Mouse (Mus musculus): ENCODE results near the gene Tap1.

The Tap1 gene

DNA sequence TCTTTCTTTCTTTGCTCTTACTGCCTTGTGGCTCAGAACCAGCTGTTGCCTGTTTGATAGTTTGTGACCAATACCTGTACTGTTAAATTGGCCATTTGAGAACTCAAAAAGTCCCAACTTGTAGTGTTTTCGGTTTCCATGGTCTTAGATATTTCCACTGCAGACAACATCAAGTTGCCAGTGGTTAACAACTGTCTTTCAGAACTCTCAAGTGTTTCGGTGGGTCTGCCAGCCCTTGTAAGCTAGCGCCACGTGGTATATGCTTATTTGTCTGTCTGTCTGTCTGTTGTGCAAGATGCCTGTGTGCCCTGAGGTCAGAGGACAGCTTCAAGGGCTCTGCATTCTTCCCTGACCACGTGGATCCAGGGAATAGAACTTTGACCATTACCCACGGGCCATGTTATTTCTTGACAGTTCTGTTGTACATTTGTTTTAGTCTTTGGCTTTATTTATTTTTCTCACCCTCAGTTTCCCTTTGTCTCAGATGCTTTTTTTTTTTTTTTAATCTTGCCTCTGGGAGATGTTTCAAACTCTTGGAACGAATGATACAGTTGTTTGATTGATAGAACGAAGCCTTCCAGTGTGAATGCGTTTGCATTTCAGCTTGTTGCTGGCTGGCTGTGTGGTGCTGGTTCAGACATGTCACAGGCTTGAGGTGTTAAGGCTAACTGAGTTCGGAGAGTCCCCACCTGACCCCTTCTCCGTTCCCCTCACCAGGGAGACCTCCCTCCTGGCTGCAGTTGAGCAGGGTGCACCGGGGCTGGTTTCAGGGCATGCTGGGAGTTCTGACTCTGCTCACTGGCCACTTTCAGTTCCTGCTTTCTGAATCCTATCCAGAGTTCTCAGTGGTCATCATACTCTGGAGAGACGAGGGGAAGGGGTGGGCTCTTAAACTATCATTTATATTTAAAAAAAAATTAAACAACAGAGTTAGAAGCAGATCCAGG lies 7.2 kb upstream of the Tap1 start:
- DNase-seq (ENCODE audit: low read depth), result no peak

DNA sequence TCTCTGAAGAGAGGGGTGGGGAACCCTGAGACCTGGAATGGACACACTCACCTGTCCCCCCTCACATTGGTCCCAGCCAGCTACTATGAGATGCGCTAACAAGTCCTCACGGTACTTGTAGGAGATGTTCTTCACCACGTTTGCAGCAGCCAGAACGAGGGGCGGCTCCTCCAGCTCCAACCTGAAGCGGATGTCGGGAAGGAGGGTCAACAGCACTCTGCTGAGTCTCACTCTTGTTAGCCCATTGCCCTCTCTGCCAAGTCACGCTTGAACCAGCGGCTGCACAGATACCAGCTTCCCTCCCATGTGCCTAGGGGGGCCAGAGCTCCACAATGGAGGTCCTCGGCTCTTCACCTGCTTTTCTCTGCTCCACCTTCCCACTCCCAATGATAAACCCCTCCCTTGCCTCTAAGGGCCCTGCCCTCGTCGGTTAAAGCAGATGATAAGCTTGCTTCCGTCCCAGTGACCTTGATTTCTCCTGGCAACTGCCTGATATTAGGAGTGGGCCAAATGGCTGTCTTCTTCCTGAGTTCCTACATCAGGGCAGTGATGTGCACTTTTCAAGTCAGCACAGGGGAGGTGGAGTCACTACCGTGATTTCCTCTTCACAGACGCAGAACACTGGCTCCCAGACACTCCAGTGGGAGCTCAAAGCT lies 3.7 kb upstream of the Tap1 start:
- DNase-seq (ENCODE audit: low read depth), result no peak

DNA sequence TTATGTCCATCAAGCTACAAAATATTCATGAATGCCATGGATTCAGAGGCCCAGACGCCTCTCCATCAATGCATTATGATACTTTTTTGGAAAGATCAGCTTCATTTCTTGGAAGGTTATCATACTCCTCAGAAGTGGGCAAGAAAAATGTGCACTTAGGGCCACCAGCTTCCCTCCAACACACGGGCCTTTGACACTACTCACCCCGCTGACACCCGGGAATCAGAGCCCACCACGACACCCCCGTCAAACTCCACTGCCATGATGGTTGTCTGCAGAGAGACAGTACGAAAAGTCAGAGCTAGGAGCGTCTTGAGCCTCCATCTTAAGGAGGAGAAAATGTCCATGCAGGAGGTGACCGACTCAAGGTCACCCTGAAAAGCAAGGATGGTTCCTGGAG lies 1.8 kb upstream of the Tap1 start:
- no peak for DNase-seq (ENCODE audit: low read depth)

DNA sequence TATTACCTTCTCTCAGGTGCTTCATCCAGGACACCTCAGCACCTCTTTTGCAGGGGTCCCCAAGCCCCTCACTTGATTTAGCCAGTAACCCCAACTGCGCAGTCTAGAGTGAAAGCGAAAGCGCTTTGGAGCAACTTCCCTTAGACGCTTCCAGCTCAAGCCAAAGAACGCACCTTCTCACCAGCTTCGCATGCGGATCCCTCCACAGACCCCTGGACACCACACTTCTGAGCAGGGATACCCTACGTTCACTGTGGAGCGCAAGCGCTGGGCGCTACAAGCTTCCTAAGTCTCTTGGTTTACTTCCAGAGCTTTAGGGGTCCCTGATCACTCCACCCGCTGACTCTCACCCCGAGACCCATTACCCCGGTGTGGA lies 480 bp upstream of the Tap1 start:
- peak; percentile 70 for DNase-seq (ENCODE audit: low read depth)

- peak; percentile 50 for DNase-seq (ENCODE audit: low read depth)
Observed at GRCm38 (mm10) chr17:34188010-34188409, 657 bp downstream of the Tap1 start.

DNA sequence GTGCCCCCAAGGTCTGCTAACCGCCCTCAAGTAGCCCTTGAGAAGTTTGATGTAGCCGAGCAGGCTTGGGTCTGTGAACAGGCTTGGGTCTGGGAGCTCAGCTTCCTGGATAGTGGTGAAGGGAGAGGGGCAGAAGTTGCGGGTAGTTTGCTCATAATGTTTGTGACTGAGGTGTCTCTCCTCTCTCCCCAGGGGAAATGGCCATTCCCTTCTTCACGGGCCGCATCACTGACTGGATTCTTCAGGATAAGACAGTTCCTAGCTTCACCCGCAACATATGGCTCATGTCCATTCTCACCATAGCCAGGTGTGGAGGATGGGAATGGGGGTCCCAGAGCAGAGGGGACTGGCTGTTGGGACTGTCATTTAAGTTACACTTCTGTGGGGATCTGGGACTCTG lies 1.6 kb downstream of the Tap1 start:
- no peak for DNase-seq (ENCODE audit: low read depth)

GRCm38 (mm10) chr17:34192852-34193251 lies 5.5 kb downstream of the Tap1 start:
- no peak for DNase-seq (ENCODE audit: low read depth)

DNA sequence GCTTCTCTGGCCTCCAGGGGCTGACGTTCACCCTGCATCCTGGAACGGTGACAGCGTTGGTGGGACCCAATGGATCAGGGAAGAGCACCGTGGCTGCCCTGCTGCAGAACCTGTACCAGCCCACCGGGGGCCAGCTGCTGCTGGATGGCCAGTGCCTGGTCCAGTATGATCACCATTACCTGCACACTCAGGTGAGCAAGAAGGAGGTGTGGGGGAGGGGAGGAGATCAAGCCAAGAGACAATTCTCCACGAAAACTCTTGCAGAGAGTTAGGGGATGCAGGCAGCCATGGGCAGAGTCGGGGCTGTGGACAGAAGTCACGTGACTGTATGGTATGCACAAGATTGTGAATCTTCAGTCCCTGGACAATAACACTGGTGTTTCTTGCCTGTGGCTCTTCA lies 6.1 kb downstream of the Tap1 start:
- DNase-seq (ENCODE audit: low read depth), result no peak

GRCm38 (mm10) chr17:34194723-34195122 lies 7.4 kb downstream of the Tap1 start:
- DNase-seq (ENCODE audit: low read depth), result no peak

DNA sequence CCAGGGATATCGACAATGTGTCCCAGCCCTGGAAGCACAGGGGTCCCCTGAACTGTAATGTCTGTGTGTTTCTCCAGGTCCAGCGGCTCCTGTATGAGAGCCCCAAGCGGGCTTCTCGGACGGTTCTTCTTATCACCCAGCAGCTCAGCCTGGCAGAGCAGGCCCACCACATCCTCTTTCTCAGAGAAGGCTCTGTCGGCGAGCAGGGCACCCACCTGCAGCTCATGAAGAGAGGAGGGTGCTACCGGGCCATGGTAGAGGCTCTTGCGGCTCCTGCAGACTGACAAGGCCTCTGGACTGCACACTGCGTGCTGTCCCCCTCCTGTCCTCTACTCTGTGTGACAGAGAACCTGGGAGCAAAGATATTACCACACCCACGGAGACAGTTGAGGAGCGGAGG lies 9.1 kb downstream of the Tap1 start:
- peak; percentile 34 for DNase-seq (ENCODE audit: low read depth)

DNA sequence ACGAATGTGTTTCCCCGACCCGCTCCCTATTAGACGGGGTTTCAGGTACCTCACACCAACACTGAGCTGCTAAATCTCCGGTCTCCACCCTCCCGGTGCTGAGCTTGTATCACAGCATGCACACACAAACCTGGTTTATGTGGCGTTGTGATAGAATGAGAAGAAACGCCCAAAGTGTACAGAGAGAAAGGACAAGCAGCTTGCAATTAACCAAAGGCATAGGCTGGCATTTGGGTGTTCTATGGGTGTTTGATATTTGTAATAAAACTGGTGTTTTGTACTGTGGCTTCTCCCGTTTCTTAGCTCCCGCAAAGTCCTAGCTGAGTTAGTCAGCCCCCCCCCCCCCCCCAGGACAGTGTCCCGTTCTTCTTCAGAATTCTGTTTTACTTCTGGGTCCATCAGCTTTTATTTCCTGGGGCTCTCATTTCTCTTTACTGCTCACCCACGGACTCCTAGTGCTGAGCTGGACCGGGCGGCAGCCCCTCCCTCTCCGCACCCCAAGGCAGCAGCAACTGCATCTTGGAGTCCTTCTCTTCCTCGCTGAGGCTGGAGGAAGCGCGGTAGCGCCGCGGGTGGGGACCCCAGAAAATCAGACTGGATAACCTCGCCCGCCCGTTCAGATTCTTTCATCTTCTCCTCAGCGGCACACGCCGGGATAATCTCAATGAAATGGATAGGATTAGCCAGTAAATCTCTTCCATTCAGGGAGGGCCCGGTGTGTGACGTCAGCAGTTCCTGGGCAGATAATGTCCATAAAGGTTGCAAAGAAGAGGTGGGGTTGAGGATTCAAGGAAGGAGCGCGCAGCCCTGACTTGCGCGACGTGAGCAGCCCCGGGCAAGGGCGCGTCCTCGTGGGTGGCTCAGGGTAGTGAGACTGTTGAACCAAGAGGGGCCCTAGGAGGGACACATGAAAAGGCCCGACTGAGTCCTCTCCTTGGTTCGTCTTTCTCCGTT lies 9.9 kb downstream of the Tap1 start, which contains the start of gene Psmb8:
Psmb8 (plus strand) TSS at position 781 of the 954 bp plus-strand sequence.
- DNase-seq (ENCODE audit: low read depth), result peak; percentile 97

GRCm38 (mm10) chr17:34197904-34198520 lies 10.7 kb downstream of the Tap1 start:
- peak; percentile 84 for DNase-seq (ENCODE audit: low read depth)

DNA sequence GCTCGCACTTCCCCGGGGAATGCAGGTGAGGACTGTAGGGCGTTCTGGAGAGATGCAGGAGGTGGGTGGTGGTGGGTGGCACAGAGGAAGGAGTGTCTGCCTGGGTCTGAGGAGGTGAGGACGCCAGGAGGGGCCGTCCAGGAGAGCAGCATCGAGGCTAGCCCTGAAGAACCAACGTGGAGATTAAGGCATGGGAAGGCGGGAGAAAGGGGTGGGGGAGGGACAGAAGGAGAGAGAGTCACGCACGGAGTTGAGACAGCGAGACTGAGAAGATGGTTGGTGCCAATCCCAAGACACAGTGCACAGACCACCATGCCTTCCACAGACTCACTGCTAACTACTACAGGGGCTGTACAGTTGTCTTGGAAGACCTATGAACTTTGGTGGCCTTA lies 11.2 kb downstream of the Tap1 start:
- peak; percentile 69 for DNase-seq (ENCODE audit: low read depth)

- no peak for DNase-seq (ENCODE audit: low read depth)
Observed at GRCm38 (mm10) chr17:34199050-34199619, 11.8 kb downstream of the Tap1 start.

- DNase-seq (ENCODE audit: low read depth), result no peak
Observed at GRCm38 (mm10) chr17:34200047-34200446, 12.7 kb downstream of the Tap1 start.

DNA sequence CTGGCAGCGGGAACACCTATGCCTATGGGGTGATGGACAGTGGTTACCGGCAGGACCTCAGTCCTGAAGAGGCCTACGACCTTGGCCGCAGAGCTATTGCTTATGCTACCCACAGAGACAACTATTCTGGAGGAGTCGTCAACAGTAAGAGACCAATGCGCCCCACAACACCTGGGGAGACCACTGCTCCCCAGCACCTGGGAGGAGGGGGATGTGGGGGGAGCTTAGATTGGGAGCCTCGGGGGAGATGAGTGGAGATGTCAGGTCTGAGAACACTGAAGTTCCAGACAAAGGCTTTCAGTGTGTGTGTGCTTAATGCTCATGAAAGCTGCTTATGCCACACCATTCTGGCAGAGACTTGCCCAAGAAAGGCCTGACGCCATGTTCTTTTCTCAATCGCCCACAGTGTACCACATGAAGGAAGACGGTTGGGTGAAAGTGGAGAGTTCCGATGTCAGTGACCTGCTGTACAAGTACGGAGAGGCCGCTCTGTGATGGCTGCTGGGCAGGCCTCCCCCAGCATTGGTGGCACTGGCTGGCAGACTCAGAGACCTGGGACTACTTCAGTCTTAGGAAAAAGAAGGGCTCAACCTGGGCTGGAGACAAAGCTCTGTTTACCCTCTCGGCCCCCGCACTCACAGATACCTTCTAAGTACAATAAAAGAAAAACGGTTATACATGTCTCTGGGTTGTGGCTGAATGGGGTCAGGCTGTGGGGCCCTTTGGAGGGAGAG lies 13.6 kb downstream of the Tap1 start:
- DNase-seq (ENCODE audit: low read depth), result no peak

DNA sequence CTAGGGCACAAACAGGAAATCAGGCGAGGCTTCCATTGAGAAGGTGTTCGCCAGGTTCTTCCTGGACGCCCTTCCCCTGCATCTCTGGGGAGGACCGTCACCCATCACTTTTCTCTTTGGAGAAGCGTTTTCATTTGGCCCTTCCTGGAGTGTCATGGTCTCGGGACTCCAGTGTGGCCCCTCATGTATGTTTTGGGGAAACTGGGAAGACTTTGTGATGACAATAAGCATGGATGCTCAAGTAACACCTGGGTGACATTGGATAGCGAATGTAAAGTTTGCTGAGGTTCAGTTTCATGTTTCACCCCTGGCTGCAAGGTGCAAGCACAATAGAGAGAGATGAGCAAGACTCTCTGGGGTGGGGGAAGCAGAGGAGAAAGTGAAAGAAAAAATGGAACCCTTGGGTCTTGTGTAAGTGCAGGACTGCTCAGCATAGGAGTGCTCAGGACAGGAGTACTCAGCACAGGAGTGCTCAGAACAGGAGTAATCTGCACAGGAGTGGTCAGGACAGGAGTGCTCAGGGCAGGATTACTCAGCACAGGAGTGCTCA lies 14.2 kb downstream of the Tap1 start:
- no peak for DNase-seq (ENCODE audit: low read depth)

DNA sequence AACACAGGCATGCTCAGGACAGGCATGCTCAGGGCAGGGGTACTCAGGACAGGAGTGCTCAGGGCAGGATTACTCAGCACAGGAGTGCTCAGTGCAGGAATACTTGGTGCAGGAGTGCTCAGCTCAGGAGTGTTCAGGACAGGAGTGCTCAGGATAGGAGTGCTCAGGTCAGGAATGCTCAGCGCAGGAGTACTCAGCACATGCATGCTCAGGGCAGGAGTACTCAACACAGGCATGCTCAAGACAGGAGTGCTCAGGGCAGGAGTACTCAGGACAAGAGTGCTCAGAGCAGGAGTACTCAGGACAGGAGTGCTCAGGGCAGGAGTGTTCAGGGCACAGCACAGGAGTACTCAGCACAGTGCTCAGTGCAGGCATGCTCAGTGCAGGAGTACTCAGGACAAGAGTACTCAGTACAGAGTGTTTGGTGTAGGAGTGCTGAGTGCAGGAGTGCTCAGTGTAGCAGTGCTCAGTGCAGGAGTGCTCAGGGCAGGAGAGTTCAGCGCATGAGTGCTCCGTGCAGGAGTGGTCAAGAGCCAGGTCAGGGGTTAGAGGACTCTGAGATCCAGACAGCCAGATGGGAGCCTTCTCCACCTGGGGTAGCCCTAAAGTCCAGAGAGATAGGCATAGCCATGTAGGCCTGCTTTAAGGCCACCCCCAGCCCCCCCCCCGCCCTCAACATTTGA lies 15.5 kb downstream of the Tap1 start:
- no peak for DNase-seq (ENCODE audit: low read depth)

- DNase-seq (ENCODE audit: low read depth), result peak; percentile 70
Observed at GRCm38 (mm10) chr17:34203444-34203843, 16.1 kb downstream of the Tap1 start, which contains the start of gene Tap2. Gene Tap2, plus strand, starts transcription at chr17:34203527.

Data from 416B (cell line).